Mouse (Mus musculus): ENCODE results near the gene Polg2.
"Not testable (repeated sequence)": the region's sequence is repeated elsewhere in the genome, so short reads cannot be mapped to it uniquely, and the experiment has no call there.

The Polg2 gene

DNA sequence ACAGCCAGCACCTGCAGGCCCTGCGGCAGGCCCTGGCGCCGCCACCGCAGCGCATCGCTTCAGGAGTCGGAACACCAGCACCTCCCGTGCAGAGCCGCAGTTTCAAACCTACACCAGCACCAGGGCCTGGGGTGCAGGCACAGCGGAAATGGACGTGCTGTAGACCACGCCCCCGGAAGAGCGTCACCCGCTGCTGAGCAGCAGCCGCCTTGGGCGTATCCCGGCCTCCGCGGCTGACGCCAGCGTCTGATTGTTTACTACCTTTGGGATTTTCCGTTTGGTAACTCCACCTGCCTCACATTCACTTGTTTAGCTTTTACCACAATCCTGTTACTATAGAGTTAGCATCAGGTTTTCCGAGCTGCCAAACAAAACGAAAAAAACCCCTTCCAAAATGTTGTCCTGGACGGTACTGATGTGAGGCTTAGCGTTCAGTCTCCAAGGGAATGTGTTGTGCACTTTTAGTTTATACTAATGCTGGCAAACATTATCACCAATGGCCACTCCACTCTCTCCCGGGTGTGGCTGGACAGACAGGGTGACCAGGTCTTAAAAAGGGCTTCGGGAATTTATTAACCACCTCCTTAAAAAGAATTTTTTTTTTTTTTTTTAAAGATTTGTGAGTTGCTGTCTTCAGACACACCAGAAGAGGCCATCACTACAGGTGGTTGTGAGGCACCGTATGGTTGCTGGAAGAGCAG, at the start of gene Polg2:
Polg2 (minus strand) TSS at position 150 of the 701 bp plus-strand sequence.
- in situ Hi-C loops (cut with MboI; ENCODE audit: low sequenced_read_pairs), result no loop called here

DNA sequence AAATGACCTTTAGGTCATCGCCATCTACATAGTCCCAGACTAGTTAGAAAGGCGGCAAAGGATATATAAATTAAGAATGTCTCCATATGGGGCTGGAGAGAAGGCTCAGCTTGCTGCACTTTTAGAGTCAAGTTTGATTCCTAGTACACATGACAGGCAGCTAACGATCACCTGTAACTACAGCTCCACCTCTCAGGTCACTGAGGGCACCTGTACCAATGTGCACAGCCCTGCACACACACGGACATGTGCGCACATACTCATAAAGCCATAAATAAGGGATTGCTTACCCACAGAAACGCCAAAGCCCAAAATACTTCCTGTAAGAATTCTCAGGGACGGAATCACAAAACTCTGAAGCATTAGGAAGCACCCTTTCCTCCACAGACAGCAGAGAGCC, 48.7 kb upstream of the Polg2 start:
- in situ Hi-C loops (cut with MboI; ENCODE audit: low sequenced_read_pairs), result no loop called here

DNA sequence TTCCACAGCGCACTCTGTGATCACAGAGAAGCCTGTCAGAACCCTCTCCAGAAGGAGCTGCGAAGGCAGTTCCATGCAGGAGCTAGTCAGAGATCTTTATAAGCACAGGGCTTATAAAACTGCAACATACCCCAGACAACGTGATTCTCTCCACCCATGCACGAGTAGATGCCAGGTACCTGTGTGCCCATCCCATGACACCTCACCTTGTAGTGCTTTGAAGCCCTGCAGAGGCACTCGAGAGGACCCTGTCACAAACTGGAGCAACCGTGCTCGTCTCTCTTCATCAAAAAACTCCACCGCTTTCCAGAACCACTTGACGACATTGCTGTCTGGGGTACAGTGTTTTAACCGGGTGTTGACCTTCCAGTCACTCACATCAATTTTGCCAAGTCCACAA, 45.1 kb upstream of the Polg2 start:
- in situ Hi-C loops (cut with MboI; ENCODE audit: low sequenced_read_pairs), result no loop called here

DNA sequence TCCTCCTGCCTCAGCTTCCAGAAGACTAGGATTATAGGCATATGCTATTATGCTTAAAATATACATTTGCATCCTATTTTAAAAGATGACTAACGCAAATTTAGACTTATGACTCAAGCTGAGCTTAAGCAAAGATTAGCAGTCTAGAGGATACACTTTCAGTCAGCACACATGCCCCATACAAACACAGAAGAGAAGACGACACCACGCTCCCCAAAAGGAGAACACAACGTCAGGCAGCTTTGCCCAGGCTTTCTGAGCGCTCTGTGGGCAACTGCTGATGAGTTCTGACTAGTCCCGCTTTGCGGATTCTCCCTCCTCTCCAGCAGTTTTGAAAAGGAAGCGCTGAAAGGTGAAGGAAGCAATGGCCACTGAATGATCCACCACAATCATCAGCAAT, 44.4 kb upstream of the Polg2 start:
- in situ Hi-C loops (cut with MboI; ENCODE audit: low sequenced_read_pairs), result no loop called here

DNA sequence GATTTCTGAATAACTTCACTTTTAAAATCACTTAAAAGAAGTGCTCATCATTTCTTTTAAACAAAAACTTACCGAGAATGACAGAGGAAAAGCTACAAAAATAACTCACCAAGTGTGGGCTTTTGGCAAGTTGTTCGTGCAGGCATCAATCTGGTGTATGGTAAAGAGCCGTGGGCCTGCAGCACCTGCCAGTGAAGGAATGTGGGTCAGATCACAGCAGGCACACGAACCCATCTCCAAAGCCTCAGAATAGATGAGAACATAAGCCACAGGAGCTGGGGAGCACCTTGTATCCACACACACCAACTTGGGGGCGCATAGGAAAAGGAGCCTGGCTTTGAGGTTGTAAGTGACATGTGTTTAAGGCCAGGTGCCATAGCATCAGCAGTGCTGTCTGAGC, 43.6 kb upstream of the Polg2 start:
- in situ Hi-C loops (cut with MboI; ENCODE audit: low sequenced_read_pairs), result no loop called here

DNA sequence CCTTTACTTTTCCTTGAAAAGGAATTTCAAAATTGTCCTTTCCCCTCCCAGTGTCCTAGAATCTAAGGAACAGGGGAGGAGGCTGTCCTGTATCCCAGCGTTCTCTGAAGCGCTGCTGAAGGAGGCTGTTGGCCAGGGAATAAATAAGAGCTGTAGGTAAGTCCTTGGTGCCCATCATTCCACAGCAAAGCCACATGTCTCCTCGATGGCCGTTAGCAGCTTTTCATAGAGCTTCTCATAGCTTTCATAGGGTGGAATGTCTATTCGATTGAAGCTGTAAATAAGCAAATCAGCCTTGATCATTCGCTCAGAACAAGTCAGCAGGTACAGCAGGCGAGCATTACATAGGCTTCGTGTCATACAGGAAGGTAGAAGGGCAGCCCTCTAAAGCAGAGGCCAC, 43.2 kb upstream of the Polg2 start:
- in situ Hi-C loops (cut with MboI; ENCODE audit: low sequenced_read_pairs), result no loop called here

DNA sequence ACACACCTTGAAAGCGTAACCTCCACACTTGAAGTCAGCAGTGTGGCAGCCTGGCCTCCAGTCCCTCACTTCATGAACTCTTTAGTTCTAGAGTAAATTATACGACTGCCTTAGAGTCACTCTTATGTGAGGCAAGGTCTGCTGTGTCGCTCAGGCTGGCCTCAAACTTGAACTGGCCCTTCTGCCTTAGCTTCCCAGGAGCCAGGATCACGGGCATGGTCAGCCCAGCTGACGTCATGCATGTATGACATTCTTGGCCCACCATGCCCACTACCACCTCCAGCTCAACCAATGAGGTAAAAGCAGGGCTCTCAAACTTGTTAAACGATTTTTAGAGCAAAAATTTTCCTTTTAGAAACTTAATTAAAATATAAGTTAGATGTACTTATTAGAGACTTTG, 42.1 kb upstream of the Polg2 start:
- in situ Hi-C loops (cut with MboI; ENCODE audit: low sequenced_read_pairs), result no loop called here

DNA sequence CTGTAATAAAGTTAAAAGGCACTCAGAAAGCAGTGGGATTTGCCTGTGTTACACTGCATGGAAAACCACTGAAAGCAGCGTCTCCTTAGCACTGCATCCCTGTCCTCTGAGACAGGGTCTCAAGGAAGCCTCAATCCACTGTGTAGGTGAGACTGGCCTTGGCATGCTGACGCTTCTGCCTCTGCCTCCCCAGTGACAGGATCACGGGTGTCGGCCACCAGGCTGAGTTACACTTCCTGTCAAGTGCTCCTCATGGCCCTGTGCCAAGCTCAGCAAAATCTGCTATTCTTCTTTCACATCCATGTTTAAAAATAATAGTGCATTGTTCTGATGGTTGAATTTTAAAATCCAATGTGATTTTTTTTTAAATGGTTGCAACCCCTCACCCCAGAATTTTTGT, 41.6 kb upstream of the Polg2 start:
- in situ Hi-C loops (cut with MboI; ENCODE audit: low sequenced_read_pairs), result no loop called here

DNA sequence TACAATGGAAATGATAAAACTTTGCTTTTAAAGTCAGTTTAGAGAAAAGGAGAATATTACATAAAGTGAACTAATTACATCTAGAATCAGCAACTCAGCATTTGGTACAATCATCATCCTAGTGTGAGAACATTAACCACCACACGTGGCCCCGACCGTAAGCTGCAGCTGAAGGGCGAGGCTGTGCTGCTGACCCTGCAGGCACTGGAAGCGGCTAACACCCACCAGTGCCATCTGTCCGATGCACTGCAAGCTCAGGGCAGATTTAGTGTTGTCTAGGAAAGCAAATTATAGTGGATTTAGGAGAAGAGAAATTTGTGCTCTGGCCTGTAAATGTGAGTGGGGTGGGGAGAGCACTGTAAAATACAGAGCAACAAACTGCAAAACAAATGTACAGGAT, 40.9 kb upstream of the Polg2 start:
- in situ Hi-C loops (cut with MboI; ENCODE audit: low sequenced_read_pairs), result no loop called here

DNA sequence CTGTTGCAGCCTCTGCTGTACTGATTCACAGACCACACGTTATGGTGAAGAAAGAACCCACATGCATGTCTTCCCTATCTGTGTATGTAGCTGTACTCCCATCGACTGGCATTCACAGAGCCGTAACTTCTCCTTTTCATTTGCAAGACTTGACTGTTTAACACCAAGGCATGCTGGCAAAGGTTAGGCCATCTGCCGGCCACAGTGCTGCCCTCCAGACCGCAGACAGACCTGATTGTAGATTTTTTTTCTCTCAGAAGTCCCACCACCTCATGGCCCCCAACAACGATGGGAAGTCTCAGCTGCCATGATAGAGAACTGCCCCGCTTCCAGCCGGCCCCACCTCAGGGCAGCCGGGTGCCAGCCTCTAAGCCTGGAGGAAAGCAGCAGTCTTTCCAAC, 40.3 kb upstream of the Polg2 start:
- in situ Hi-C loops (cut with MboI; ENCODE audit: low sequenced_read_pairs), result no loop called here

DNA sequence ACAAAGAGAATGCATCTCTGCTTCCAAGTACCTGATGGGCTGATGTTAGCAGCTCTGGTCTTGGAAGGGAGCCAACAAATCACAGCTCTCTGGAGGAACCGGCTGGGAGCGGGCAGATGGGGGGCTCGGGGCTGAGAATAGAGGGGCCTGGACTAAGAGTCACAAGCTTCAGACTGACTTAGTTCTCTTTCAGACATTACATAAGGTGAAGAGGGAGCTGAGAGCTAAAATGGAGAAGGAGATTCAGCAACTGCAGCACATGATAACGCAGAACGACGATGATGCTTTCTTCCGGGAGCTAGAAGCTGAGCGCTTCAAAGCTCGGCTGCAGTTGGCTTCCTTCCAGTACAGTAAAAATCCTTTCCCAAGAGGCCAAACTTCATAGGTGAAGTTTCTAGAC, 39.0 kb upstream of the Polg2 start:
- in situ Hi-C loops (cut with MboI; ENCODE audit: low sequenced_read_pairs), result no loop called here

DNA sequence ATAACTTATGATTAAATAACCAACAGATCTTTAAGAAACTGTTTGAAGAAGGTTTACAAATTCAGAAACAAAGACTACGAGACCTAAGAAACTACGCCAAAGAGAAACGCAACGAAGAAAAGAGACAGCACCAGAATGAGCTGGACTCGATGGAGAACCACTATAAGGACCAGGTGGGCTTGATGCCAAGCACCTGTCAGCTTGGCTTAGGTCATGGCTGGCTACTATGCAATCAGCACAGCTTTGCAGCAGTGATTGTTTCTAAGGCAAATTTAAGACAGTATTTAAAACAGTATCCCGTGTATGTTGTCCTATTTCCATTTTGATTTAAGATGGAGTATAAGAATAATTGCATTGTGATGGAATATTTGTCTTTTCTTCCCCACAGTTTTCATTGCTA, 38.5 kb upstream of the Polg2 start:
- in situ Hi-C loops (cut with MboI; ENCODE audit: low sequenced_read_pairs), result no loop called here

DNA sequence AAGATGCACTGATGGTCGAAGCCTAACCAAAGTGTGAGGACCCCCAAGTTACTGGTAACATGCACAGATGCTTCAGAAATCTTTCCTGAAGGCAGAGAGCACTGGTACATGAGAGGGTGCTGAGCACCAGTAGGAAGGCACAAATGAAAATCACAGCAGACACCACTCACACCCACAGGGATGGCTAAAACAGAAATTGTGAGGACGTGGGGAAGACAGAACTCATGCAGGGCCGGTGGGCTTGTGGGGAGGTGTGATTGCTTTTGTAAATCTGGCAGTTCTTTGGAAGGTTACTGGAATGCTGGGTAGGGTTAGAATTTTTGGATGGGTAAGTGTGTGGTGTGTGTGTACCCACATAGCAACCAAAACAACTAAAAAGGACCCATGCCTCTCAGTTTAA, 37.8 kb upstream of the Polg2 start:
- in situ Hi-C loops (cut with MboI; ENCODE audit: low sequenced_read_pairs), result no loop called here

DNA sequence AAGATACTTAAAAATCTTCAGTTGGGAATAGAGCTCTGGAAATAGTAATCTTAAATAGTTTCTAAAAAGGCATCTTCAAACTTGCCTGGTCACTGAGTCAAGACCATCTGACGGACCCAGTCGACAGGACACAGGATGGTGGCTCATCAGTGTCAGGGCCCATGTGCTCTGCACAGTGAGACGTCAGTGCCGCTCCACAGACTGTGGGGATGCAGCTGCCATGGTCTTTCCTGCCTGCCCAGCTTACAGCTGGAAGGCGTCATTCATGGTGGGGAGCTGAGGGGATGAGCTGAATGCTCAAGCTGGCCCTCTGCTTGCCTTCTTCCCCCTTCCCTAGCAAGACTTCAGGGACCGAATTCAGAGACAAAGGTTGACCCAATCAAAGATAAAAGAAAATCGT, 37.0 kb upstream of the Polg2 start:
- in situ Hi-C loops (cut with MboI; ENCODE audit: low sequenced_read_pairs), result no loop called here

DNA sequence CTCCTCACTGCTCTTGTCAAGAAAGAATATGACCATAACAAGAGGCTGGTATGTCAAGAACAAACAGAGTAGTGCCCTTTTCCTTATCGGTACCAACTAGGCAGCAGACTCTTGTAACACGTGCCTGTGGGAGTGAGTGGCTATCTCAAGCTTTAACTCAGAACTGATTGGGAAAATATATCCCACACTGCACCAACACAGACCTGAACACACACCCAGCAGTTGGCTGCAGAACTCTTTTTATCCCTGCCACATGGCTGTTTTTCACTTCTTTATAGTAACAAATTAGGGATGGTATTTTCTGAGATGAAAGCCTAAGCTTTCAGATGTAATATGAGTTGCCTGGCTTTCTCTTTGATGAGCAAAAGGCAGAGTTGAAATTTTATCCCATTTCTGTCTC, 36.4 kb upstream of the Polg2 start:
- in situ Hi-C loops (cut with MboI; ENCODE audit: low sequenced_read_pairs), result no loop called here

DNA sequence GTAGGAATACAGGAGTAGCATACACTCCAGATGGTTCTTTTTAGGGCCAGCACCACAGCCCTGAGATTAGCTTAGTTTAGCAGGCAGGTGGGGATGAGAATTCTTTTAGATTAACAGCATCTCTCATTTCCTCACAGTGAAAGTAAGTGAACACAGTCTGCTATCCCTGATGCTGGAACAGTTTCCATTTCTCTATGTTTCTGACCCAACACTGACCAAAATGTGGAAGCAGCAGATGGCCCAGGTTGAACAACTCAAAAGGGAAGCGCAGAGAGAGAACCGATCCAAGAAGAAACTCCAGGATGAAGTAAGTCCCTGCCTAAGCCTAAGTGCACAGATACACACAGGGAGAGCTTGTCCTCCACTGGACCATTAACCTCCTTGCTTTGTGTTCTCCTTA, 36.0 kb upstream of the Polg2 start:
- in situ Hi-C loops (cut with MboI; ENCODE audit: low sequenced_read_pairs), result no loop called here

DNA sequence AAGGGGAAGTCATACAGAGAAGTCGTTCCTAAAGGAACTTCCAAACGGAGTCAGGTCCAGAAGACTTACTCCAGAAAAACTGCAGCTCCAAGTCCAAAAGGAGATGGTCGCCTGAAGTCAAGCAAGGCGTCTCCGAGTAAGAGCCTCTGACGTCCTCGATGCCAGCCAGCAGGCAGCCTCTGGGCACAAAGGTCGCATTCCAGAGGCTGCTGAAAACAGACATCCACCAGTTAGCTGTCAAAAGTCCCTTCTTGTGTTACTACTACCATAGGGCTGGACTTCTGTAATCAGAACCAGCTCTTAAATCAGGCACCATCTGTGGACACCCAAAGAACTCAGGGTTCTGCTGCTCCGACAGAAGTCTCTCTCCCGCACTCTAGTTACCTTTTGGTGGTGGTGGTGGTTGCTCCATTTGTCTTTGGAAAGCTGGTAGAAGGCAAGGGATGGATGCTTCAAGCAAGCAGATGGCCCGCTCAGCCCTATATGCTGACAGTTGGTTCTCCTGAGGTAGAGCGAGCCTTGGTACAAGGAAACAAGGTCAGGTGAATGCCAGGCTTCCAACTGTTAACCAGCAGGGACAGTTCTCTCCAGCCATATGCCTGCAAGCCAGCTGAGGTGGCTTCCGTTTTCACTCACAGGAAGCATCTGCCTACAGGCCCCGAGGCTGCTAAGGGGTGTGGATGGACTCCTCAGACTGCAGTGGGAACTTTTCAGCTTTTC, 35.4 kb upstream of the Polg2 start:
- in situ Hi-C loops (cut with MboI; ENCODE audit: low sequenced_read_pairs), result no loop called here

DNA sequence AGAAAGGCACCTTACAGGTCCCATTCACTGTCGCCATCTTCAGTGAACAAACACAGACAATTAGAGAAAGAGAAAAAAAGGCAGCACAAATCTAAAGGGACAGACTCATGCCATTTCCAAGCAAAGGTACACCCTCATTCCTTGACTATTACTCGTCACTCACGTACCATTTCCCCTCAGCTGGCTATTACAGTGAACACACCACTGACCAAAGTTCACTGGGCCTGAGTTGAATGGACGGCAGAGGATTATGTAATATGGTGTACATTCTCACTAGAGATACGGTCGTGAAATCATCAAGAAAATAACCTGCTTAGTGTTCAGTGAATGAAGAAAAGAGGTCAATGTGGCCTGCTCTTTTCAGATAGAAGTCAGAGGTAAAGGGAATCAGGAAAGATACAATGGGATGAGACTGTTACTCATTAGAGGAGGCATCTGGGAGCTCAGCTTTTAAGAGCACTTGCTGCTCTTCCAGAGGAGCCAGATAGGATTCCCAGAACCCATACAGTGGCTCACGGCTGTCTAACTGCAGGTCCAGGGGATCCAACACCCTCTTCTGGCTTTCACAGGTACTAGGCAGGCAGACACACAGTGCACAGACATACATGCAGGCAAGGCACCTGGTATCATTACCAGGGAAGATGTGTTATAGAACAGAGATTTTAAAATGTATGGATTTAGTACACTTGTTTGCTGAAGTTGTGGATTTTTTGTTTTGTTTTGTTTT, 33.2 kb upstream of the Polg2 start:
- in situ Hi-C loops (cut with MboI; ENCODE audit: low sequenced_read_pairs), result no loop called here

DNA sequence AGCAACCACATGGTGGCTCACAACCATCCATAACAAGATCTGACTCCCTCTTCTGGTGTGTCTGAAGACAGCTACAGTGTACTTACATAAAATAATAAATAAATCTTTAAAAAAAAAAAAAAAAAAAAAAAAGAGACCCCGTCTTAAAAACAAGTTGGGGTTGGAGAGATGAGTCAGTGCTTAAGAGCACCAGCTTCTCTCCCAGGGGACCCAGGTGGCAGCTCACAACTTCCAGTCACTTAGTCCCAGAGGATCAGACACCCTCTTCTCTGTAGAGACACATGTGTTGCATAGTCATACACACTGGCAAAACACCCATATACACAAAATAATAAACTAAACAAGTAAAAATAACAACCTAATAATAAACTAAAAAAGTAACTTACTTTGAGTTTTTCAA, 28.1 kb upstream of the Polg2 start:
- in situ Hi-C loops (cut with MboI; ENCODE audit: low sequenced_read_pairs), result not testable (repeated sequence)

DNA sequence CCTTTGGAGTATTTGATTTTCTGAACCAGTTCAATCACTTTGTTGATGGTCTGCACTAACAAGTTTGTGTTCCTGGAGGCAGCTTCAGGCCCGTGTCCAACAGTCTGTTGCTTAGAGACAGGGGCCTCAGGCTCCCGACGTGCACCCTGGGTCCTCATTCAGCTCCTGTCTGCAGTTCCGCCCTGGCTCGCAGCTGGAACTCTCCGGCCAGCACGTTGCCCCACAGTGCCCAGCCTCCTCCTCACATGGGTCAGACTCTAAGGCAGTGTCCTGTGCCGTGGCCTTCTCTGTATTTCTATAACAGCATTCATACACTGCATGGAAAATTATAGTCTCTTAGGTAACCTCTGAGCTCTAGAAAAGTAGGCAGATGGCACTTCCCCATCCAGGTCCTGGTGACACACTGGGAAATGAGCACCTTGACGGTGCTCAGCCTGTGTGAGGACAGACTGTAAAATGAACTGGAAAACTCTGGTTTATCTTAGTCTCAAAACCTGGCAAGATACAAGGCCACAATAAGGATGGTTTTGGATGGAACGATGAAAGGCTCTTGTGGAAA, 22.8 kb upstream of the Polg2 start:
- in situ Hi-C loops (cut with MboI; ENCODE audit: low sequenced_read_pairs), result no loop called here

DNA sequence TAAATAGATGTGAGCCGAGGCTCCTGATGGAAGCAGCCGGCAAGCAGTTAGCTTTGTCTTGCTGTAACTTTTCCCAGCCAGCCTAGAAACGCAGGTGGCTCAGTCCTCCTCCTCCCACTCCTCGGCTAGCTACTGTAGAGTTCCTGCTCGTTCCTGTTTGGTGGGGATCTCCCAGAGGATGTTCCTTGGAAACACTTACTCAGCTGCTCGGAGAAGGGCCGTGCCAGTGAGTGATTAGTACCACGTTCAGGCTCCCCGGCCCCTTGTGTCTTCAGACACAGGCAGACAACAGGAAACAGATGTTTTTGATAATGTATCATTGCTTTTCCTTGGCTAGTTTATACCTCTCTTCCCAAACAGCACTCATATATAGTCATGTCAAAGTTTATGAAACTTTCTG, 16.3 kb upstream of the Polg2 start:
- in situ Hi-C loops (cut with MboI; ENCODE audit: low sequenced_read_pairs), result no loop called here

DNA sequence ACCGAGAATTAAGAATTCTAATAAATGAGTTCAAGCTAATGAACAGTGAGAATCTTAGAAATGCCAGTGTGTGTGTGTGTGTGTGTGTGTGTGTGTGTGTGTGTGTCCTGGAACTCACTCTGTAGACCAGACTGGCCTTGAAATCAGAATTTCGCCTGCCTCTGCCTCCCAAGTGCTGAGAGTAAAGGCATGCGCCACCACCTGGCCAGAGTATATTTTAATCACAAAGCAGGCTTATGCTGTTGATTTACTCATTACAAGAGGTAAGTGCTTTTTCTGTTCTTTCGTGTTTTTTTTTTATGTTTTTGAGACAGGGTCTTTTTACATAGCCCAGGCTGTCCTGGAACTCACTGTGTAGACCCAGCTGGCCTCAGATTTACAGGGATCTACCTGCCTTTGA, 14.5 kb upstream of the Polg2 start:
- in situ Hi-C loops (cut with MboI; ENCODE audit: low sequenced_read_pairs), result no loop called here
